Mouse (Mus musculus) stomach, embryonic 14.5 days (tissue): ENCODE measurements at regions not wholly inside any gene's neighbourhood (a gene's known extent, or its start where the extent isn't known, plus 50 kb on each side); places are given as distances from the start of the nearest gene placed in this dataset.

Experiments
- ATAC-seq: fragments of 200-750 bp; cut with Nextera tagmentation; 2 replicates; pipeline ENCODE4 v1.8.0; 2017; ENCODE audit warnings: low read depth, moderate TSS enrichment; ENCODE audit not compliant: insufficient number of reproducible peaks, insufficient read depth, low FRiP score
- H3K27ac ChIP-seq: fragments of 300-500 bp; sonication (generic); 2 replicates; pipeline ENCODE4 v1.5.1; 2014; ENCODE audit warnings: mild to moderate bottlenecking, low read length, moderate library complexity, mixed read lengths
- H3K27me3 ChIP-seq: fragments of 300-500 bp; sonication (generic); 2 replicates; pipeline ENCODE4 v1.6.1; 2014; ENCODE audit warnings: low read length, control low read depth, mixed read lengths; ENCODE audit not compliant: control insufficient read depth, insufficient read depth
- H3K36me3 ChIP-seq: fragments of 300-500 bp; sonication (generic); 2 replicates; pipeline ENCODE4 v1.6.1; 2014; ENCODE audit warnings: mild to moderate bottlenecking, control low read depth, low read length, moderate library complexity, mixed read lengths; ENCODE audit not compliant: control insufficient read depth, insufficient read depth
- H3K4me1 ChIP-seq: fragments of 300-500 bp; sonication (generic); 2 replicates; pipeline ENCODE4 v1.6.1; 2014; ENCODE audit warnings: low read length, control low read depth, mixed read lengths; ENCODE audit not compliant: control insufficient read depth, insufficient read depth
- H3K4me2 ChIP-seq: fragments of 300-500 bp; sonication (generic); replicated peaks from 2 replicates; pipeline ENCODE4 v1.6.1; 2014; ENCODE audit warnings: low read depth, low read length, control low read depth
- H3K4me3 ChIP-seq: fragments of 300-500 bp; sonication (generic); 2 replicates; pipeline ENCODE4 v1.5.1; 2014; ENCODE audit warnings: low read depth, low read length, control low read depth
- H3K9ac ChIP-seq: fragments of 300-500 bp; sonication (generic); replicated peaks from 2 replicates; pipeline ENCODE4 v1.6.1; 2014; ENCODE audit warnings: low read depth, mild to moderate bottlenecking, control low read depth, low read length, moderate library complexity, mixed read lengths
- H3K9me3 ChIP-seq: fragments of 300-500 bp; sonication (generic); 2 replicates; pipeline ENCODE4 v1.6.1; 2016; ENCODE audit warnings: low read depth, low read length, control low read depth; ENCODE audit not compliant: control insufficient read depth
- WGBS: fragments of 180-500 bp; shearing (Covaris S2); extraction: QIAGEN DNeasy Blood & Tissue Kit; methylation state at CpG from one replicate; pipeline ENCODE4 v1.1.7; 2014; 5-methylcytosine and 5-hydroxymethylcytosine counted together

DNA sequence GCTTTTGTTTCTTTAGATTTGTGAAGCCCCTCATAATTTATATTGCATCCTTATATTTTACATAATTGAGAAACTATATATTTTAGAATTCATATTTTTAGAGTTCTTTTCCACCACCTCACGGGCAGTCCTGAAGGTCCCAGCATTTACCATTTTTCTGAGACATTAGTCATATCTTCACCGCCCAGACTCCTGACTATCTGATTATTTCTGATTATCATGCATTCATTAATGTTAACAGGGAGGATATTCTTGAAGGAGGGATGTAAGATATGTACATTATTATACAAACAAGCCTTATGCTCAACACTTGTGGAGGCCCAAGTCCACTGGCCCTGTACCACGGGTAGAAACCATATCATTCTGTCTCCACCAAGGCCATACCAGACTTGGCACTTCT lies 743.4 kb downstream of the Hace1 start:
- no peaks in the 10 kb centered on the region for H3K27me3 ChIP-seq
- whole genome bisulfite sequencing: 82% methylated on average over 3 of the region's 3 CpGs
- H3K4me3 ChIP-seq: no peak overlapping the region
- H3K4me1 ChIP-seq: no peaks in the 10 kb centered on the region
- no peak overlapping the region for H3K27ac ChIP-seq
- H3K36me3 ChIP-seq: no peaks in the 10 kb centered on the region
- H3K4me2 ChIP-seq: no peak overlapping the region
- ATAC-seq: no peak
- peaks cover 4% of the 10 kb centered on the region; the same call in 1 of the 2 replicates for H3K9me3 ChIP-seq
- H3K9ac ChIP-seq: no peak overlapping the region

DNA sequence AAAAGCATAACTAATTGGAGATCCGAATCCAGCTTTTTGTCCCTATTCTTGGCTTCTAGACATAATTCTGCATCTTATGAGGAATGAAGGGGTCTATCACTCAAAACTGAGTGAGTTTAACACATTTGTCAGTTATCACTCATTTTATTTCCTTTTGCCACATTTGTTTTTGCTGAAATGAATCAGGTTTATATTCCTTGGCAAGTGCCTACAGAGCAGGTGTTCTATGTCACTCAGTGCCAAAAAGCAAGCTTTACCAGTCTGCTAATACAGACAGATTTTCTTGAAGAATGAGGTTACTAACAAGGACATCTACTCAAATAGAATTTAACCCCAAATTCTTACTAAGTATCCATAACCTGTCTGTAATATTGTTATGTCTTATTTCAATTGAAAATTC lies 751.4 kb downstream of the Hace1 start:
- Histone ChIP-seq H3K4me2 (no peak overlapping the region), H3K4me3 (no peak overlapping the region), H3K36me3 (no peaks in the 10 kb centered on the region), H3K9me3 (no peaks in the 10 kb centered on the region), H3K4me1 (no peaks in the 10 kb centered on the region), H3K9ac (no peak overlapping the region), H3K27me3 (no peaks in the 10 kb centered on the region), H3K27ac (no peak overlapping the region)
- WGBS: 85% methylated on average over 1 of the region's 1 CpGs
- no peak for ATAC-seq

DNA sequence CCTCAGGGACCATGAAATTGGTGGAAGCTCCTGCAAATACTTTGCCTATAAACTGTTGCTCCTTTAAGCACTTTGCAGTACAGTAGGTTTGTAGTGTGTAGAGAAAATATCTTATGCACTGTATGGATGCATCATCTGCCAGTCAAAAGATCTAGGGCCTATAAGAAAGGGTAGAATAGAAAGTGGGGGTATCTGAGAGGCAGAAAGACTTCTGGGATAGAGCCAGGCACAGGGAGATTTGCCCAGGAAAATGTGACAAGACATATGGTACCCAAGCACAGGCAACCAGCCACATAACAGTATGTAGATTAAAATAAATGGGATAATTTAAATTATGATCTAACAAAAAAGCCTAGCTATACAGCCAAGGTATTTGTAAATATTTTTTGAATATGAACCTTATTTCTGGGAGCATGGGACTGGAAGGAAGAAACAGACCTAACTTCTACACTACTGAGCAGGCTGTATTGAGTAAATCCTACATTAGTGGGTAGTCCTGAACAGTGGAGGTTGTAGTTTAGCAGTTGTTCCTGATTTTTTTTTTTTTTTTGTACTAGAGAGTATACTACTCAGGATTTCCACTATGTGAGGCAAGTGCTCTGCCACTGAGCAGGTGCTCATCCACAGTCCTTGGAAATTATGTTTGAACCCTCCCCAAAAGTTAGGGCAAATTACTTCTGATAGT lies 754.1 kb downstream of the Hace1 start:
- H3K4me2 ChIP-seq: no peak overlapping the region
- no peaks in the 10 kb centered on the region for H3K9me3 ChIP-seq
- no peak overlapping the region for H3K27ac ChIP-seq
- H3K4me3 ChIP-seq: no peak overlapping the region
- H3K4me1 ChIP-seq: no peaks in the 10 kb centered on the region
- H3K27me3 ChIP-seq: no peaks in the 10 kb centered on the region
- no peak overlapping the region for H3K9ac ChIP-seq
- no peak for ATAC-seq
- H3K36me3 ChIP-seq: no peaks in the 10 kb centered on the region

DNA sequence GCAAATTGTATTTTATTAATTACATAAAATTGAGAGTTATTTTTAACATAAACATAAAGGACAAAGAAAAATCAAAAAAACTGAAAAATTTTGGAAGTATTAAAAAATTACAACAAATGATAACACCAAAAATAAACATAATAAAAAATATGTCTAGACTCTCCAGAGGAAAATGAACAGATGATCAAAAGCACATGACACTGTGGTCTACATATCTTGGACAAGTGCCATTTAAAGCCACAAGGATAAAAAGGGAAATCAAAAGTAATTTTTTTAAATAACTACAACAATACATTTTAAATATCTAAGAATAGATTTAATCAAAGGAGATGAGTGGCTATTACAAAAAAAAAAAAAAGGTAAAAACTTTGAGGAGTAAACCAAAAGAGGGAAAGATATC lies 755.6 kb downstream of the Hace1 start:
- H3K9me3 ChIP-seq: no peaks in the 10 kb centered on the region
- no peak overlapping the region for H3K9ac ChIP-seq
- H3K36me3 ChIP-seq: no peaks in the 10 kb centered on the region
- no peak for ATAC-seq
- H3K27ac ChIP-seq: no peak overlapping the region
- H3K4me3 ChIP-seq: no peak overlapping the region
- no peaks in the 10 kb centered on the region for H3K4me1 ChIP-seq
- H3K27me3 ChIP-seq: no peaks in the 10 kb centered on the region
- no peak overlapping the region for H3K4me2 ChIP-seq

DNA sequence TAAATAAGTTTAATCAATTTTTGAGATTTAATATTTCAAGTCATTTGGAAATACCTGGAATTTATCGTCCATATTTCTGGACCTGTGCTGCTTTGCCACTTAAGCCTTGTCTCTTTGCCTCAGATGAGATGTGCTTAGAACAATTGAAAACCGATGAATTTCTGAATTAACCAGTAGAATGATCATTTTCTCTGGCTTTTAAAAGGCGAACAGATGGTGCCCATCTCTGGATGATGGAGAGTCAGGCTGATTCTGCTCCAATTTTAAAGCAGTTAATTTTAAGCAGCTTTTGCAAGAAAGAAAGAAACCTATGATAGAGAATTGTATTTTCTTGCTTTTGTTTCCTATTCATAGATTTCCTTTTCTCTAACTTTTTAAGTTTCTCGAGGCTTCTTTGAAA lies 767.7 kb downstream of the Hace1 start:
- H3K4me2 ChIP-seq: no peak overlapping the region
- no peak for ATAC-seq
- no peaks in the 10 kb centered on the region for H3K9me3 ChIP-seq
- H3K36me3 ChIP-seq: no peaks in the 10 kb centered on the region
- no peak overlapping the region for H3K9ac ChIP-seq
- 75% methylated on average over 4 of the region's 4 CpGs for whole genome bisulfite sequencing
- H3K4me3 ChIP-seq: no peak overlapping the region
- H3K4me1 ChIP-seq: no peaks in the 10 kb centered on the region
- H3K27me3 ChIP-seq: no peaks in the 10 kb centered on the region
- no peak overlapping the region for H3K27ac ChIP-seq

DNA sequence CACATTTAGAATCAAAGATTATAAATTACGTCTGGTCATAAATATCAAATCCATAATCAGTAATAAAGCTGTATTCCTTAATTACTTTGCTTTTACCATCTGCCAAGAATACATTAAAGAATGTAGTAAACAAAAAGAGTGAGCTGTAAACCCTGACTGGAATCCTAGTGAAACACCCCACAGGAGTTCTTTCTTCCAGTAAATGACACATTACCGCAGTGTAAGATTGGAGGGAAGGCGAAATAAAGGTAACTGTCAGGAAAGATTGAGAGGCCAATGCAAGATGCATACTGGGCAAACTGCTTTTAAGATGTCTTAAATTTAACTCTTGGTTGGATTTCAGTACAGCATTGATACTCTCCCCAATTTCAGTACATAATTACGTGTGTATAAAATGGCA lies 772.0 kb downstream of the Hace1 start:
- Histone ChIP-seq H3K36me3 (no peaks in the 10 kb centered on the region), H3K27ac (no peak overlapping the region), H3K4me3 (no peak overlapping the region), H3K4me2 (no peak overlapping the region), H3K4me1 (no peaks in the 10 kb centered on the region), H3K9ac (no peak overlapping the region), H3K9me3 (no peaks in the 10 kb centered on the region), H3K27me3 (no peaks in the 10 kb centered on the region)
- WGBS: 61% methylated on average over 4 of the region's 4 CpGs
- ATAC-seq: no peak

DNA sequence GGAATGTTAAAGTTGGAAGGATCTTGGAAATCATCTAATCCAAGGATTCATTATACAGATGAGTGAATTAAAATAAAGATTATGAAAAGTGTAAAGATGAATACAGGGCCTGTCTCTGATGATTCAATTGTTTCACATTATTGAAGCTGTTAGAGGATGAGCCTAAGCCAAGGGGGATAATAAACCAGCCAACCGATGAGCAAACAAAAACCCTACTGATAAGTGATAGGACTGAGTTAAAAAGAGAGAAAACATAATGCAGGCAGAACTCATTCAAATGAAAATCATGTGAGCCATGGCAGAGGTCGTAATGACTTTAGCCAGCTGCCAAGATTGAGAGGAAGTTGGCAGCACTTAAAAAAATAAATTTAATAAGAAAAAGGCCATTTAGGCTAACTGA lies 772.6 kb downstream of the Hace1 start:
- no peak overlapping the region for H3K9ac ChIP-seq
- no peaks in the 10 kb centered on the region for H3K27me3 ChIP-seq
- H3K4me2 ChIP-seq: no peak overlapping the region
- H3K27ac ChIP-seq: no peak overlapping the region
- no peaks in the 10 kb centered on the region for H3K9me3 ChIP-seq
- no peaks in the 10 kb centered on the region for H3K4me1 ChIP-seq
- WGBS: 58% methylated on average over 2 of the region's 2 CpGs
- H3K36me3 ChIP-seq: no peaks in the 10 kb centered on the region
- no peak for ATAC-seq
- no peak overlapping the region for H3K4me3 ChIP-seq

DNA sequence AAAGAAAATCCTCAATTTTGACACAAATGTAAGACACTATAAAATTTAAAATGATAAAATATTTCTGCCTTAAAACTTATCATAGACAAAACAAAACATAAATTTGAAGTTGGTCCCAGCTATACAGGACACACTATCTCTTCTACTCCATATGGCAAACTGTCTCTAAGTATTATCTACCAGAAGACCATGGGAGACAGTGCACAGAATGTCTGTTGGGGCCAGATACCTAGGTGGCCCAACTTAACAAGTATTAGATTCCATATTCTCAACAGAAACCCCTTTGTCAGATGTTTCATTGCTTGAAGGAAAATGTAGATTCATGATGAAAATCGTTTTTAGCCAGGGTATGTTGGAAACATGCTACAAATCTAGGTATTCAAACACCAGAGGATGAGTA lies 779.1 kb downstream of the Hace1 start:
- H3K4me2 ChIP-seq: no peak overlapping the region
- H3K27me3 ChIP-seq: no peaks in the 10 kb centered on the region
- no peaks in the 10 kb centered on the region for H3K36me3 ChIP-seq
- no peak for ATAC-seq
- H3K4me3 ChIP-seq: no peak overlapping the region
- 72% methylated on average over 1 of the region's 1 CpGs for WGBS
- H3K27ac ChIP-seq: no peak overlapping the region
- no peaks in the 10 kb centered on the region for H3K9me3 ChIP-seq
- no peaks in the 10 kb centered on the region for H3K4me1 ChIP-seq
- H3K9ac ChIP-seq: no peak overlapping the region

DNA sequence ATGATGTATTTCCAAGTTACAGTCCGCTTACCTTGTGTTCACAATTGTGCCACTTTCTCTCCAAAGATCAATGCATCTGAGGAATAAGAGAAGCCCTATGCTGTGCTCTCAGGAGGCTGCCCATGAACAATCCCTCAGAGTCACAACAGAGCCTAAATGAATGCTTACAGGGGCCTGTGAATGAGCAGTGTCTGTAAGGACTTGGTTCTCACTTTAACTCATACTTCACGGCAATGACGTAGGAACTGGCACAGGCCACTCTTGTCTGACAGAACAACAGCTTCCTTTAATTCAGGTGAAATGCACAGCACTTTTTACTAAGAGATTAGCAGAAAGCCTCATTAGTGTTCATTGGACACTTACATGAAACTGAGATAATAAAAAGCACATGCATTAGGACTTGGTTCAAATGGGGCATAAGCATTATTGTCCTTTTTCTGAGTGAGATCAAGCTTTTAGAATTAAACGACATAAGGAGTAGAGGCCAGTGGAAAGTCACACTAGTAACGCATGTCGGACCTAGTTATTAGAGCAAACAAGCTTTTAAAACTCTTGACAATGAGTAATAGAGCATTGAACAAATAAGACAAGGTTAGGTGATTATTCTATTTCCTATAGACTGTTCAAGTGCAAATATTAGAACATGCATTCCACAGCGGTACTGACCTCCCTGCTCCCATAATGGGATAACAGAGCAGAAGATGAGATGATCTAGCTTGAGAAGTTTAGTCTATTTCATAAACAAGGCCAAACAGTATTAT lies 796.3 kb downstream of the Hace1 start:
- no peaks in the 10 kb centered on the region for H3K27me3 ChIP-seq
- H3K9ac ChIP-seq: no peak overlapping the region
- WGBS: 56% methylated on average over 7 of the region's 7 CpGs
- H3K27ac ChIP-seq: no peak overlapping the region
- no peaks in the 10 kb centered on the region for H3K9me3 ChIP-seq
- no peaks in the 10 kb centered on the region for H3K36me3 ChIP-seq
- H3K4me1 ChIP-seq: no peaks in the 10 kb centered on the region
- no peak overlapping the region for H3K4me2 ChIP-seq
- H3K4me3 ChIP-seq: no peak overlapping the region
- ATAC-seq: no peak
